Mouse (Mus musculus) testis, adult 2 months (tissue): Measurements from ENCODE around the gene Snx25.

ENCODE experiments used
- CTCF ChIP-seq: fragments of 200-500 bp; IDR thresholded peaks from 2 replicates; pipeline ENCODE4 v1.5.1; 2012; ENCODE audit warnings: low read depth, mild to moderate bottlenecking, inconsistent platforms, low read length, moderate library complexity; ENCODE audit not compliant: control insufficient read depth, insufficient read depth, insufficient replicate concordance
- POLR2A ChIP-seq: fragments of 200-500 bp; IDR thresholded peaks from 2 replicates; pipeline ENCODE4 v1.6.1; 2012; ENCODE audit warnings: low read depth, mild to moderate bottlenecking, inconsistent platforms, low read length, moderate library complexity; ENCODE audit not compliant: control insufficient read depth

GRCm38 (mm10) chr8:46173651-46174050, 21.7 kb upstream of the Snx25 start:
- TF ChIP-seq CTCF (no peak), POLR2A (no peak)
